Comparison of ENCODE assay signal across 24 mouse cellular contexts in genomic region chr13:102887534-102887933, GRCm38 (mm10).
DNase-seq lines count a peak whose midpoint lies in the region; ATAC-seq and TF ChIP-seq lines count a peak whose summit lies in the region.
"Had no signal": no experiment of that assay in that cellular context is flagged by ENCODE, and none has a peak within 500 bp of the region (broad histone marks: within the 10 kb centered on the region; RNA-seq: fewer than 3 reads in every experiment).

No protein-coding gene starts in this region.

- no peak for DNase-seq in forebrain, embryonic 11.5 days (ENCODE audit: low spot score)
- no peak for DNase-seq in forebrain, postnatal 0 days
- peak; percentile 81 for DNase-seq in heart, adult 11 months
- DNase-seq in heart, postnatal 10 days = no peak
- DNase-seq: adrenal gland, adult 8-10 months; adrenal gland, postnatal 14 days; adrenal gland, postnatal 36 days; B cell, adult 2 months; cerebellum, adult 11-12 months; cerebellum, adult 2 months; cerebellum, adult 9-10 months; cerebellum, postnatal 10 days; cerebellum, postnatal 25 days had no signal

- ATAC-seq in forebrain, embryonic 15.5 days (replicated peaks) = no peak
- no peak for ATAC-seq in forebrain, embryonic 11.5 days (replicated peaks; ENCODE audit: low FRiP score)
- no peak for ATAC-seq in forebrain, postnatal 0 days
- ATAC-seq in forebrain, embryonic 12.5 days (ENCODE audit: low FRiP score) = no peak
- ATAC-seq: activated CD4-positive, CD25-positive, alpha-beta regulatory T cell, adult 4 months; CD4-positive, CD25-positive, alpha-beta regulatory T cell, adult 4 months; forebrain, embryonic 14.5 days; Patski had no signal

- 0 out of 2 replicates have a peak, but pooled peaks cover 4% of the 10 kb centered on the region for H3K4me1 ChIP-seq in forebrain, embryonic 15.5 days
- H3K4me1 ChIP-seq in forebrain, embryonic 11.5 days (replicated peaks; ENCODE audit: control insufficient read depth, insufficient read depth, low read length) = 0 out of 2 replicates have a peak, but pooled peaks cover 2% of the 10 kb centered on the region
- H3K4me1 ChIP-seq in forebrain, postnatal 0 days (ENCODE audit: insufficient read depth) = 0 out of 2 replicates have a peak, but pooled peaks cover 6% of the 10 kb centered on the region
- peaks cover 12% of the 10 kb centered on the region for H3K4me1 ChIP-seq in forebrain, embryonic 12.5 days

- no peaks in the 10 kb centered on the region for H3K36me3 ChIP-seq in forebrain, embryonic 15.5 days
- H3K36me3 ChIP-seq in forebrain, embryonic 11.5 days (ENCODE audit: control insufficient read depth, insufficient read depth, low read length) = no peaks in the 10 kb centered on the region
- no peaks in the 10 kb centered on the region for H3K36me3 ChIP-seq in forebrain, postnatal 0 days (ENCODE audit: insufficient read depth)
- no peaks in the 10 kb centered on the region for H3K36me3 ChIP-seq in forebrain, embryonic 12.5 days (replicated peaks)
- no peaks in the 10 kb centered on the region for H3K36me3 ChIP-seq in myocyte (ENCODE audit: control insufficient read depth, insufficient read depth)
- H3K36me3 ChIP-seq: embryonic facial prominence, embryonic 10.5 days; embryonic facial prominence, embryonic 12.5 days; G1E had no signal

- H3K27me3 ChIP-seq in forebrain, embryonic 15.5 days = no peaks in the 10 kb centered on the region
- H3K27me3 ChIP-seq in forebrain, embryonic 11.5 days (ENCODE audit: control insufficient read depth, insufficient read depth, low read length) = no peaks in the 10 kb centered on the region
- H3K27me3 ChIP-seq in forebrain, postnatal 0 days (ENCODE audit: insufficient read depth, low read length) = no peaks in the 10 kb centered on the region
- no peaks in the 10 kb centered on the region for H3K27me3 ChIP-seq in forebrain, embryonic 12.5 days
- no peaks in the 10 kb centered on the region for H3K27me3 ChIP-seq in myocyte (ENCODE audit: control insufficient read depth, insufficient read depth, insufficient read length)
- H3K27me3 ChIP-seq: CH12.LX; embryonic facial prominence, embryonic 12.5 days; Patski had no signal

- no peak overlapping the region for H3K4me3 ChIP-seq in forebrain, embryonic 15.5 days
- H3K4me3 ChIP-seq in forebrain, embryonic 11.5 days (ENCODE audit: low read depth, low read length) = no peak overlapping the region
- no peak overlapping the region for H3K4me3 ChIP-seq in forebrain, postnatal 0 days (ENCODE audit: low read depth, low read length)
- no peak overlapping the region for H3K4me3 ChIP-seq in forebrain, embryonic 12.5 days (replicated peaks)
- no peak overlapping the region for H3K4me3 ChIP-seq in myocyte
- H3K4me3 ChIP-seq: embryonic facial prominence, embryonic 10.5 days; embryonic facial prominence, embryonic 12.5 days had no signal

- H3K4me2 ChIP-seq in forebrain, embryonic 15.5 days (replicated peaks) = no peak overlapping the region
- no peak overlapping the region for H3K4me2 ChIP-seq in forebrain, embryonic 11.5 days (ENCODE audit: low read depth, low read length, severe bottlenecking)
- no peak overlapping the region for H3K4me2 ChIP-seq in forebrain, postnatal 0 days (ENCODE audit: low read depth)
- no peak overlapping the region for H3K4me2 ChIP-seq in forebrain, embryonic 12.5 days
- no peak overlapping the region for H3K4me2 ChIP-seq in myocyte (ENCODE audit: low read depth)
- H3K4me2 ChIP-seq: embryonic facial prominence, embryonic 12.5 days had no signal

- H3K79me2 ChIP-seq in myocyte (ENCODE audit: control insufficient read depth, insufficient read depth) = peaks cover 96% of the 10 kb centered on the region

- H3K27ac ChIP-seq in forebrain, embryonic 15.5 days (replicated peaks) = peak overlapping the region; percentile 44; the same call in 1 of the 2 replicates
- no peak overlapping the region for H3K27ac ChIP-seq in forebrain, embryonic 11.5 days (ENCODE audit: low read depth, low read length)
- peak overlapping the region; percentile 64; the same call in 1 of the 2 replicates for H3K27ac ChIP-seq in forebrain, postnatal 0 days (ENCODE audit: low read depth, low read length)
- H3K27ac ChIP-seq in forebrain, embryonic 12.5 days = no peak overlapping the region
- H3K27ac ChIP-seq: embryonic facial prominence, embryonic 10.5 days; embryonic facial prominence, embryonic 12.5 days had no signal

- 98% methylated on average over 13 of the region's 13 CpGs for WGBS in forebrain, embryonic 15.5 days
- WGBS in forebrain, embryonic 11.5 days = 95% methylated on average over 13 of the region's 13 CpGs
- 95% methylated on average over 13 of the region's 13 CpGs for WGBS in forebrain, postnatal 0 days
- 95% methylated on average over 13 of the region's 13 CpGs for WGBS in forebrain, embryonic 12.5 days

- no peak for TF ChIP-seq POLR2A in myocyte (IDR thresholded peaks at IDR 0.05; ENCODE audit: insufficient read length, low read depth)

- no peak overlapping the region for H3K9ac ChIP-seq in forebrain, embryonic 15.5 days (replicated peaks)
- H3K9ac ChIP-seq in forebrain, embryonic 11.5 days (ENCODE audit: low read length) = no peak overlapping the region
- H3K9ac ChIP-seq in forebrain, postnatal 0 days = no peak overlapping the region
- H3K9ac ChIP-seq in forebrain, embryonic 12.5 days = no peak overlapping the region
- H3K9ac ChIP-seq: embryonic facial prominence, embryonic 12.5 days had no signal

- H3ac ChIP-seq in myocyte (ENCODE audit: control insufficient read depth, insufficient read length) = no peak overlapping the region

- no peak for TF ChIP-seq CTCF in forebrain, postnatal 0 days (IDR thresholded peaks at IDR 0.05; ENCODE audit: low read depth)

- H3K9me3 ChIP-seq in forebrain, embryonic 15.5 days = no peaks in the 10 kb centered on the region
- H3K9me3 ChIP-seq in forebrain, embryonic 11.5 days (ENCODE audit: control insufficient read depth, low read length) = no peaks in the 10 kb centered on the region
- no peaks in the 10 kb centered on the region for H3K9me3 ChIP-seq in forebrain, postnatal 0 days (ENCODE audit: low read length)
- no peaks in the 10 kb centered on the region for H3K9me3 ChIP-seq in forebrain, embryonic 12.5 days
- H3K9me3 ChIP-seq: embryonic facial prominence, embryonic 10.5 days; embryonic facial prominence, embryonic 12.5 days; G1E had no signal

- intact Hi-C loops in heart, postnatal 10 days (cut with DNase I) = no loop called here

TF ChIP-seq in myocyte, 11 proteins besides CTCF, POLR2A, EP300 and RAD21:
- TF ChIP-seq MYOD1 (IDR thresholded peaks at IDR 0.05; ENCODE audit: control insufficient read depth in 1 of 3, insufficient read length in 2 of 3, low read depth in 2 of 3) (peak in 2 of 3 experiments; percentile 88), REST (IDR thresholded peaks at IDR 0.05; ENCODE audit: insufficient read depth, insufficient read length) (no peak)

Comparison
In these comparisons a context has a peak if more than half of its experiments do, and no peak if none do; other contexts are left out.
1. H3K27ac ChIP-seq: peak in forebrain, embryonic 15.5 days (single experiment) and forebrain, postnatal 0 days (single experiment); none in forebrain, embryonic 11.5 days (single experiment) and forebrain, embryonic 12.5 days (single experiment).